Mouse (Mus musculus) MEL (cell line): ENCODE measurements at regions not wholly inside any gene's neighbourhood (a gene's known extent, or its start where the extent isn't known, plus 50 kb on each side); places are given as distances from the start of the nearest gene placed in this dataset.

Experiments used
- EP300 ChIP-seq, 2 experiments: IDR thresholded peaks; 2 replicates each; pipeline ENCODE4 v1.6.1; 2011; ENCODE audit warnings: improper control_type of control experiment in 2 of 2, low read length in 2 of 2, low read depth in 1 of 2, mild to moderate bottlenecking in 1 of 2
- ETS1 ChIP-seq: IDR thresholded peaks from 2 replicates; pipeline ENCODE4 v1.6.1; 2012; ENCODE audit warnings: low read depth, mild to moderate bottlenecking, inconsistent platforms, low read length, improper control_type of control experiment, moderate library complexity
- GATA1 ChIP-seq: IDR thresholded peaks from 2 replicates; pipeline ENCODE4 v1.6.1; 2011; ENCODE audit warnings: low read depth, low read length, improper control_type of control experiment
- MAX ChIP-seq: IDR thresholded peaks from 2 replicates; pipeline ENCODE4 v1.6.1; 2011; ENCODE audit warnings: low read length, improper control_type of control experiment
- TCF12 ChIP-seq: IDR thresholded peaks from 2 replicates; pipeline ENCODE4 v1.6.1; 2014; ENCODE audit warnings: low read depth, mild to moderate bottlenecking, inconsistent platforms, low read length, improper control_type of control experiment, moderate library complexity

- TF ChIP-seq EP300 (IDR thresholded peaks at IDR 0.05; ENCODE audit: low read depth in 1 of 2, low read length in 2 of 2) (no peak), GATA1 (no peak), TCF12 (no peak), MAX (no peak), ETS1 (no peak)
Measured at GRCm38 (mm10) chr4:9019241-9020110, 780.6 kb upstream of the Car8 start.
